Mouse (Mus musculus): Measurements from ENCODE around the gene Zcchc2.
A peak's percentile ranks its signal among the peaks of the same experiment; 100 is the strongest.

Zcchc2 gene

DNA sequence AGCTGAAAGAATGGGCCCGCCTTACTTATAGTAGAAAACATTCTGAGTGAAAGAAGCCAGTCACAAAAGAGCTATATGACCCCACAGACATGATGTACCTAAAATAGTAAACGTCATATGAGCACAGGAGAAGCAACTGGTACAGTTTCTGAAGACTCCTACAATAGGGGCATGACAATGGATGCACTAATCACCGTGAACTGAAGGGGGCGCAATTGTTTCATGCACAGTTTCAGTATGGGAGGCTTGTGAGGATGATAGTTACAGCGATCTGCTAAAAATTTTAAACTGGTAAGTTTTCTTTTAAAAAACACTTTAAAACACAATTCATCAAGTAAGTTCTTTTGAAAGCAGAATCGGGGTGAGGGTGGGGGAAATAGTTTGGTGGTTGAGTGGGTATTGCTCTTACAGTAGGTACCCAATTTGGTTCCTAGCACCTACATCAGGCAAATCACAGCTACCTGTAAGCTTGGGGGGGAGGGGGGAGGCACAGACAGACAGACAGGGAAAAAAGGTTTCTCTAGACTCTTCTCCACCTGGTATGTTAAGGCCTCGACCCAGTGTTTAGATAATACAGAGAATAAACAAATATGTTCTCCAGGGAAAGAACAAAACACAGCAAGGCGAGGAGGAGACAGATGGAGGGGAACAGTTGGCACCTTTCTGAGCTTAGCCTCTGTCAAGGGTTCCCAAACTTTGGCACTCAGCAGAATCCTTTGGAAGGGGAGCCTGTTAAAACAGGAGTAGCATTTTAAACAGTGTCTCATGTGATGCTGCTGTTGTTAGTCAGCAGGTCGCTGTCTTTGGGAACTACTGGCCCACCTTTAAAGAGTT, 81.2 kb downstream of the Zcchc2 start:
- DNase-seq (ENCODE audit: low read depth in 2 of 2, low spot score in 2 of 2), result peak; percentile 55 to 68

DNA sequence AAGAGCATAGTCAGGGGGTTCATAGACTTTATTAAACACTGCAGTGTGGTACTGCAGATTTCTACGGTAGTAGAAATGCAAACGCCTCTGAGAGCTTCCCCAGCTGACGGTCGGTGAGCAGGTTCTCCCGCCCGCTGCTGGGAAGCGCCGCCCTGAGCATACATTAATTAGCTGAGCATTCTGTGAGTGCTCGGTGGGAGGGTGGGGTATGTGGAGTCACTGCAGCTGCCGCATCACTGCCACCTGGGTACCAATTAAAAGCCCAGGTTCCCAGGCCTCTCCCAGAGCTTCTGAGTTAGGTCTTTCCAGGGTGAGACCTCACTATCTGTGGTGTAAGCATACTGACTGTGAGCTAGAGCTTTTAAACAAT, 81.8 kb downstream of the Zcchc2 start:
- DNase-seq (ENCODE audit: low read depth in 2 of 2, low spot score in 2 of 2), result no peak

DNA sequence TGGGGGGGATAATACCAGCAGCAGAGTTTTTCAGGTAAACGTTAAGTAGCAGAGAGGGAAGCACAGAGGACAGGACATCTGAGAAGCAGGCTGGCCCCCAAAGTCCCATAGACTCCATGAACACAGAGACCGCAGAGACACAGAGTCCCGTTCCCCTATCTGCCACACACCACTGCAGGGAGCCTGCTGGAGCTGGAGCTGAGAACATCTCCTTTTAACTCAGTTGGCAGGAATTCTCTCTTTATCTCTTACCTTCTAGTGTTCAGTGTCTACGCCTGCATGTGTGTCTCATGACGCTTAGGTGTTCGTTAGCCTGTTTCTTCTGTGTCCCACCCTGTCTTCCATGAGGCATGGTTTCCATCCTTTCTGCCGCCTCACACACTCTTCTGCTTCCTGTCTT, 83.0 kb downstream of the Zcchc2 start:
- no peak for DNase-seq (ENCODE audit: low read depth in 2 of 2, low spot score in 2 of 2)

DNA sequence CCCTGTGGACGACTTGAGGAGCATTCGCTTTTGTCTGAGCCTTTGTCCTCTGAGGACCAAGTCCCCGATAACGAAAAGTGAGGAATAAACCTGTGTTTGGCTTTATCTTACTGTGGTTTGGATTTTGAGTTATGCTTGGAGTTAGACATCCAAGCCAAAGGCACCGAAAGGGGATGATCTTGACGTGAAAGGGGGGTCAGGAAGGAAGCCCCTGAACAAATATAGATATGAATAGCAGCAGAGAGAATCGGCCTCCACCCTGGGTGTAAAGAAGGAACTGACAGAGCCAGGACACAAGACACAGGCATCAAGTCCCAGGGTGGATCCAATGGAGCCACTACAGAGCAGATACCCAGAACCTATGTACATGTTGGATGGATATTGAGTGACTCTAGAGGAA, 83.9 kb downstream of the Zcchc2 start:
- DNase-seq (ENCODE audit: low read depth in 2 of 2, low spot score in 2 of 2), result no peak

DNA sequence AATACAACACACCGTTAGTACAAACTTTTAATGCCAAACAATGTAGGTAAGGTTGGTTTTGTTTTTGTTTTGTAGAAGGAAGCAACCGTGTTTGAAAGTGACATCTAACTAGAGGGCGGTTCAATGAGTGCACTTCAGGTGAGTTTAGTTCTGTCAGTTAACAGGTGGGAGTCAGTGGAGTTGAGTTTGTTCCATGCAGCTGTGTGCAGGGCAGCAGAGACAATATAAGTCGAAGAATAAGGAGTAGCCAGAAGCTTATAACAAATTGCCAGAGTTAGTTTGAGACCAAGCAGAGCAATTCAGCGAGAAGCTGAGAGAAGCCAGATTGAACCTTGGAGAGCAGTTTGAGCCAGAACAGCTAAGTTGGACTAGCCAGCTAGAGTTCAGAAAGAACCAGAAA, 84.5 kb downstream of the Zcchc2 start:
- DNase-seq (ENCODE audit: low read depth in 2 of 2, low spot score in 2 of 2), result no peak

DNA sequence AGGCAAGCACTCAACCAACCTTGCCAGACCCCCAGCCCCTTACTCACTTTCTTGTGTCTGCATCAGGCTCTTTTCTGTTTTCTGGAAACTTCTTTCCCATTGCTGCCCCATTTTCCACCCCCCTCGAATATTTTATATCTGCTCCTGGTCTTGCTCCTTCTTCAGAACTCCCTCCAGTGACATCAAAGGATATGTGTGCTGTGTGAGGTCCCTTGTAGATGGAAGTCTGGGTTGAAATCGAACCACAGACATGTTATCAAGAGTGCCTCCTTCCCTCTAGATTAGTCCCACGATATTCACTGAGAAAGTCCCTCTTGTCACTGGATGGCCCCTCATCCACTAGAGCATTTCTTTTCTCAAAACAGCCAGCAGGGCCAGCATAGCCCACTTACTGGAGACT, 86.4 kb downstream of the Zcchc2 start:
- no peak for DNase-seq (ENCODE audit: low read depth in 2 of 2, low spot score in 2 of 2)

DNA sequence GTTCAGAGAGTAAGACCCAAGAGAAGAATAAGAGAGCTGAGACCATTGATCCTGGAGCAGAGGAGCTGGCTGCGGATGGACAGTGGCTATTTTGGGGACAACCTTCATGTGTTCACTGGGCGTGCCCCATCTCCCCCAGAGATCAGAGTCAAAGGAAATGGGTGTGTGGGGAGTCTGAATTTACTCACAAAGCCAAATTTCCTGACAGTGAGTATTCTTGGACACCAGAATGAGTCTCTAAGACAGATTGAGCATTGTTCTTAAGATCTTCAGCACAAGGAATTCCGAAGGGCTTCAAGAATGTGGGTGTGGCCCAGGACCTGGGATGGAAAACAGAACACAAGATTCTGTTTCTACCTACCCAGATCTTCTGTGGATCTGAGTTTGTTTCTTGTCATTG, 87.0 kb downstream of the Zcchc2 start:
- DNase-seq (ENCODE audit: low read depth in 2 of 2, low spot score in 2 of 2), result no peak
